Mouse (Mus musculus) E14TG2a.4 (cell line): ENCODE data around the gene Akap13.

Experiments
- CTCF ChIP-seq: conservative IDR thresholded peaks from 2 replicates; pipeline ENCODE4 v1.5.1; 2014; ENCODE audit warnings: low read length
- NANOG ChIP-seq: IDR thresholded peaks from 2 replicates; pipeline ENCODE4 v1.6.1; 2014; ENCODE audit warnings: borderline replicate concordance, low read length, mixed read lengths
- POU5F1 ChIP-seq: IDR thresholded peaks from 2 replicates; pipeline ENCODE4 v1.6.1; 2014; ENCODE audit warnings: low read length, borderline replicate concordance

- no peak for TF ChIP-seq CTCF
- no peak for TF ChIP-seq NANOG
- no peak for TF ChIP-seq POU5F1
Observed at GRCm38 (mm10) chr7:75595268-75595667, 139.9 kb downstream of the Akap13 start.
